Mouse (Mus musculus) left cerebral cortex, adult 11 months (tissue): Measurements from ENCODE around the gene Hoxd11.

Experiments used
- DNase-seq: peaks from one replicate; pipeline ENCODE4 v3.0.0; 2022; ENCODE audit warnings: low spot score

Hoxd11 gene

GRCm38 (mm10) chr2:74709465-74710419 lies 30.4 kb downstream of the Hoxd11 start:
- DNase-seq, result no peak

GRCm38 (mm10) chr2:74710929-74711543 lies 31.7 kb downstream of the Hoxd11 start:
- DNase-seq, result no peak

- no peak for DNase-seq
Observed at GRCm38 (mm10) chr2:74711721-74712621, 32.6 kb downstream of the Hoxd11 start, which contains the start of the genes Hoxd3 and Hoxd4. TSS of gene Hoxd3 (plus strand) at chr2:74711927. TSS of gene Hoxd4 (plus strand) at chr2:74711929.

GRCm38 (mm10) chr2:74713239-74714150 lies 34.1 kb downstream of the Hoxd11 start:
- DNase-seq, result no peak

- no peak for DNase-seq
Observed at GRCm38 (mm10) chr2:74714156-74714789, 34.9 kb downstream of the Hoxd11 start.

- no peak for DNase-seq
Observed at GRCm38 (mm10) chr2:74714881-74715280, 35.5 kb downstream of the Hoxd11 start.

GRCm38 (mm10) chr2:74715504-74716241 lies 36.3 kb downstream of the Hoxd11 start:
- DNase-seq, result peak; percentile 44

GRCm38 (mm10) chr2:74720384-74720783 lies 41.0 kb downstream of the Hoxd11 start:
- no peak for DNase-seq

GRCm38 (mm10) chr2:74720955-74721491 lies 41.7 kb downstream of the Hoxd11 start:
- no peak for DNase-seq

GRCm38 (mm10) chr2:74721882-74722281 lies 42.5 kb downstream of the Hoxd11 start:
- DNase-seq, result no peak

- no peak for DNase-seq
Observed at GRCm38 (mm10) chr2:74722949-74723348, 43.6 kb downstream of the Hoxd11 start.

- DNase-seq, result no peak
Observed at GRCm38 (mm10) chr2:74724244-74725015, 45.1 kb downstream of the Hoxd11 start.

GRCm38 (mm10) chr2:74725171-74725570 lies 45.8 kb downstream of the Hoxd11 start:
- no peak for DNase-seq

GRCm38 (mm10) chr2:74726551-74726950 lies 47.2 kb downstream of the Hoxd11 start, which contains the start of gene Gm28230:
TSS of gene Gm28230 (plus strand) at chr2:74726728.
- DNase-seq, result no peak

- no peak for DNase-seq
Observed at GRCm38 (mm10) chr2:74726973-74727639, 47.7 kb downstream of the Hoxd11 start.

- DNase-seq, result no peak
Observed at GRCm38 (mm10) chr2:74727640-74728302, 48.4 kb downstream of the Hoxd11 start.

GRCm38 (mm10) chr2:74728303-74728680 lies 48.9 kb downstream of the Hoxd11 start:
- no peak for DNase-seq
